Mouse (Mus musculus): ENCODE data around the gene Phlpp1. TPM values are rescaled to one million over a fixed set of nuclear protein-coding genes. Genes with fewer than 3 reads are reported as not detected.
A peak's percentile ranks its signal among the peaks of the same experiment; 100 is the strongest.

The Phlpp1 gene
- polyA plus RNA-seq, 1 experiment: 27.0 TPM

DNA sequence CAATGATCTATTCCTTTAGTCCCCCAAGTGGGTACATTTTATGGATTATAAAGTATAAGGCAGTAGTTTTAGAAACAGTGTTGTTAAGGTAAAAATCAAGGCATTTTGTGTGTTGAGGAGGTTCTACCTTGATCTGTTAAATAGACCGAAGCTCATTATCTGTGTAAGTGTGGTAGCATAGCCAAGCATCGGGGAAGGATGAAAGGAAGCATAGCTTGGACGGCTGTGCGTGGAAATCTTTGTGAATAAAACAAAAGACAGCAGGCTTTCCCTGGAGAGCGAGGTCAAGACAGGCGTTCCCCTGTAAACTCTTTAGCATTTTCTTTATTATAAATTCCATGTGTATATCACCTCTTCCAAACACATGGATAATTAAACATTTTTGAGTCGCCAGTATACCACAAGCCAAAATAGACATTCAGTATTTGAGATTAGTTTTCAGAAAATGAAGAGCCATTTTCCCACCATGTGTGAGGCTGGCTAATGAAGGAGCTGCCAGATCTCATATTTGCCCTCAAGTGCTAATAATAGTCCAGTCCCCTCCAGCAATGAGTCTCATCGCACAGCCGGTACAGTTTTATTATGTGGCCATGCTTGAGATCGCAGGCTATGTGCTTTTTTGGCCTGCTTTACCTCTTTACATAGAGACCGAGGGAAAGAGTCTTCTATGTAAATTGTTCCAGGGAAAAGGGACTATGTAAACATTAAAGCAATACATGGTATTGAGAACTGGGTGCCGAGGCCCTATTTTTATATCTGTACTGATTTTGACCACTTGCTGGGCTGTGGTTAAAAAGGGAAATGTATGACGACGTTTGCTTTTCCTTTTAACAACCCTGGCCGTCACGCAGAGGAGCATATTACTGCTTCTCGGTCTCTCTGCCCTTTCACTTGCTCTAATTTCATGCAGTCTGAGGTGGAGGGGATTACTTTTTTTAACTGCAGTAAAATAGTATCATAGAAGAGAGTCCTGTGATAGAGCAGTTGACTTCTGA, 22.9 kb upstream of the Phlpp1 start:
- DNase-seq (ENCODE audit: low read depth): peak; percentile 72
- no peak for TF ChIP-seq CTCF (IDR thresholded peaks at IDR 0.05; ENCODE audit: borderline replicate concordance, extremely low read depth, insufficient read depth, insufficient read length)
- TF ChIP-seq POLR2A (IDR thresholded peaks at IDR 0.05; ENCODE audit: borderline replicate concordance, extremely low read depth, insufficient read depth, insufficient read length, poor library complexity, severe bottlenecking): no peak

DNA sequence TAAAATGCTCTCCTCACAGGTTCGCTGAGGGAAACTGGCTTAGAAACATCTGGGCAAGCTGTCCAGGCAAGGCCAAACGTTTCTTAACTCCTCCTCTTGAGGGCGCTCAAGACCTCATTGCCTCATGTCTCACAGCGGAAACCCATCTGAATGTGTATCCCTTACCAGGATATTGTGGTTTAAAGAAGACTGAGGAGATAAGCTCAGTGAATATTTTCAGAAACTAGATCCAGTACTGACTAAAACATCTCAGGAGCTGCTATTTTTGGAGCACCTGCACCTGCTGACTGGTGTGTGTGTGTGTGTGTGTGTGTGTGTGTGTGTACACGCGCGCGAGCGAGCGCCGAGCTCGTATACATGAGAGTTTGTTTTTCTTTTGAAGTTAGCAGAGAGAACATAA, 19.7 kb upstream of the Phlpp1 start:
- no peak for TF ChIP-seq POLR2A (IDR thresholded peaks at IDR 0.05; ENCODE audit: borderline replicate concordance, extremely low read depth, insufficient read depth, insufficient read length, poor library complexity, severe bottlenecking)
- 0 out of 2 replicates have a peak, but pooled peaks have one; percentile 5 for TF ChIP-seq CTCF (IDR thresholded peaks at IDR 0.05; ENCODE audit: borderline replicate concordance, extremely low read depth, insufficient read depth, insufficient read length)
- DNase-seq (ENCODE audit: low read depth): no peak

- TF ChIP-seq POLR2A (IDR thresholded peaks at IDR 0.05; ENCODE audit: borderline replicate concordance, extremely low read depth, insufficient read depth, insufficient read length, poor library complexity, severe bottlenecking) (no peak), CTCF (IDR thresholded peaks at IDR 0.05; ENCODE audit: borderline replicate concordance, extremely low read depth, insufficient read depth, insufficient read length) (no peak)
- DNase-seq (ENCODE audit: low read depth): no peak
These were observed 18.8 kb upstream of the Phlpp1 start for GRCm38 (mm10) chr1:106152742-106153141.

DNA sequence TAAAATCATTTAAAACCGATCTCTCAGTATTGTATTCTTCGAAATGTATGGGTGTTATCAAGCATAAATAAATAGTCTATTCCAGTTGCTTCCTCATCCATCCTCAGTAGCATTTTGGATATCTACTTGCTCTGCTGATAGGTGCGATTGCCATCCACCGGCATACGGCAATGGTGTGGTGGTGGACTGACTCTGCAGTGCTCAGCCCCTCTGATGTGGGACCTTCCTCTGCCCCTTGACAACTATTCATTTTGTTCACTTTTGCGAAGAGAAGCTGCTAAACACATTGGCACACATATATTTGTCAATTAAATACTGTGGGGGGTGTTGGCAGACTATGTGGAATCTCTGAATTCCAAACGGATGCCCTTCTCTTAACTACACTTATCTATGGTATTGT, 17.0 kb upstream of the Phlpp1 start:
- DNase-seq (ENCODE audit: low read depth): no peak
- TF ChIP-seq POLR2A (IDR thresholded peaks at IDR 0.05; ENCODE audit: borderline replicate concordance, extremely low read depth, insufficient read depth, insufficient read length, poor library complexity, severe bottlenecking): no peak
- TF ChIP-seq CTCF (IDR thresholded peaks at IDR 0.05; ENCODE audit: borderline replicate concordance, extremely low read depth, insufficient read depth, insufficient read length): no peak

- peak; percentile 83 for DNase-seq (ENCODE audit: low read depth)
- TF ChIP-seq CTCF (IDR thresholded peaks at IDR 0.05; ENCODE audit: borderline replicate concordance, extremely low read depth, insufficient read depth, insufficient read length): no peak
- no peak for TF ChIP-seq POLR2A (IDR thresholded peaks at IDR 0.05; ENCODE audit: borderline replicate concordance, extremely low read depth, insufficient read depth, insufficient read length, poor library complexity, severe bottlenecking)
These were observed 16.4 kb upstream of the Phlpp1 start for GRCm38 (mm10) chr1:106155087-106155567.

DNA sequence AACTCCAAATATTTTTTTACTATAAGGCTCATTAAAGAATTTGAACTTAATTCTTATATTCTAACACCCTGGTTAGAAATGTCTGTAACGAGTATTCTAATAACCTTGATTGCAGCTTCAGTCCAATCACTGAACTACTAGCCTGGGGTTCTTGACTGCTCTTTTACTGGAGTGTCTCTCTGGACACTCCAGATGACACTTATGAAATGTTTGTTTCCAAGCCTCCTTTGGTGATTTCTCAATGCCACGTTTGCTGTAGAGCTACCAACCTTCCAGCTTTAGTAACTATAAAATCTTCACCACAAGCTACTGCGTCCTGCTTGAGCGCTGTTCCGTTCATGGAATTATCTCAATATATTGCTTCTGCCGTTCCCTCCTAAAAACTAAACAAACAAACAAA, 15.8 kb upstream of the Phlpp1 start:
- no peak for TF ChIP-seq POLR2A (IDR thresholded peaks at IDR 0.05; ENCODE audit: borderline replicate concordance, extremely low read depth, insufficient read depth, insufficient read length, poor library complexity, severe bottlenecking)
- no peak for TF ChIP-seq CTCF (IDR thresholded peaks at IDR 0.05; ENCODE audit: borderline replicate concordance, extremely low read depth, insufficient read depth, insufficient read length)
- DNase-seq (ENCODE audit: low read depth): no peak

- no peak for DNase-seq (ENCODE audit: low read depth)
These were observed 13.5 kb upstream of the Phlpp1 start for GRCm38 (mm10) chr1:106157961-106158515.

DNA sequence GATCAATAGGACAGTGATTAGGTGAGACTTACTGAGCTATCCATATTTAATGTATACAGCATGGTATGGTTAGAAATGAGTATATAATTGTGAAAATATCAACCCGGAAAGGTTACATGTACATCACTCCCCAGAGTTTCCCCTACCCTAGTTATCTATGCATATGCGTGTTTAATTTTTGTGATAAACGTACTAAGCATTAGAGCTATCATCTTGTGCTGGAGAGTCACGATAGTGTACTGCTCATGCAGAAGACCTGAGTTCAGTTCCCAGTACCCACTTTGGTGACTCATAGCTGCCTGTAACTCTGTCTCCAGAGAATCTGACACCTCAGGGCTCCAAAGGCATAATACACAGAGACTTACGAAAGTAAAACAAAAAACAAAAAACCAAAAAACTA, 11.9 kb upstream of the Phlpp1 start:
- DNase-seq (ENCODE audit: low read depth): no peak
- TF ChIP-seq CTCF (IDR thresholded peaks at IDR 0.05; ENCODE audit: borderline replicate concordance, extremely low read depth, insufficient read depth, insufficient read length) (no peak), POLR2A (IDR thresholded peaks at IDR 0.05; ENCODE audit: borderline replicate concordance, extremely low read depth, insufficient read depth, insufficient read length, poor library complexity, severe bottlenecking) (no peak)

More at GRCm38 (mm10) chr1:106157961-106158515, 13.5 kb upstream of the Phlpp1 start:
- no peak for TF ChIP-seq CTCF (IDR thresholded peaks at IDR 0.05; ENCODE audit: borderline replicate concordance, extremely low read depth, insufficient read depth, insufficient read length)
- TF ChIP-seq POLR2A (IDR thresholded peaks at IDR 0.05; ENCODE audit: borderline replicate concordance, extremely low read depth, insufficient read depth, insufficient read length, poor library complexity, severe bottlenecking): no peak

- TF ChIP-seq CTCF (IDR thresholded peaks at IDR 0.05; ENCODE audit: borderline replicate concordance, extremely low read depth, insufficient read depth, insufficient read length): no peak
- no peak for TF ChIP-seq POLR2A (IDR thresholded peaks at IDR 0.05; ENCODE audit: borderline replicate concordance, extremely low read depth, insufficient read depth, insufficient read length, poor library complexity, severe bottlenecking)
- DNase-seq (ENCODE audit: low read depth): no peak
These were observed 10.6 kb upstream of the Phlpp1 start for GRCm38 (mm10) chr1:106160916-106161315.

DNA sequence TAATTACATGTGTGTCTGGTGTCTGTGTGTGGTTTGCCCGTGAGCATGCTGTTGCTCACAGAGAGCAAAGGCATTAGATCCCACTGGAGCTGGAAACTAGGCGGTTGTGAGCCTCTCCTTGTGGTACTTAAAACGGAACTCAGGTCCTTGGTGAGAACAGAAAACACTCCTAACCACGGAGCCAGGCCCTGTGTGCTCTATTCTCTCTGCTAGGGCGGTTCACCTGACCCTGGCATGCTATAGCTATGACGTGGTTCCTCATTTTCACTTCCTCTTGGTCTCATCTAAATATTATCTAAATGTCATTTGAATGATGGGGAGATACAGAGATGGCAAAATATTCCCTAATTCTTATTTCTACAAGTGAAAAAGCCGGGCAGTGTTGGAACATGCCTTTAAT, 9.0 kb upstream of the Phlpp1 start:
- TF ChIP-seq CTCF (IDR thresholded peaks at IDR 0.05; ENCODE audit: borderline replicate concordance, extremely low read depth, insufficient read depth, insufficient read length): no peak
- TF ChIP-seq POLR2A (IDR thresholded peaks at IDR 0.05; ENCODE audit: borderline replicate concordance, extremely low read depth, insufficient read depth, insufficient read length, poor library complexity, severe bottlenecking): no peak
- no peak for DNase-seq (ENCODE audit: low read depth)

- TF ChIP-seq POLR2A (IDR thresholded peaks at IDR 0.05; ENCODE audit: borderline replicate concordance, extremely low read depth, insufficient read depth, insufficient read length, poor library complexity, severe bottlenecking) (no peak), CTCF (IDR thresholded peaks at IDR 0.05; ENCODE audit: borderline replicate concordance, extremely low read depth, insufficient read depth, insufficient read length) (no peak)
- DNase-seq (ENCODE audit: low read depth): no peak
These were observed 8.2 kb upstream of the Phlpp1 start for GRCm38 (mm10) chr1:106163401-106163800.

Measured in brain, embryonic 14.5 days (tissue).